Mouse (Mus musculus): ENCODE results near the gene Kcnk4. TPM values are rescaled to one million over a fixed set of nuclear protein-coding genes. Genes with fewer than 3 reads are reported as not detected.

The Kcnk4 gene
- polyA plus RNA-seq, 1 experiment from 2014 or later = 0.19 TPM

DNA sequence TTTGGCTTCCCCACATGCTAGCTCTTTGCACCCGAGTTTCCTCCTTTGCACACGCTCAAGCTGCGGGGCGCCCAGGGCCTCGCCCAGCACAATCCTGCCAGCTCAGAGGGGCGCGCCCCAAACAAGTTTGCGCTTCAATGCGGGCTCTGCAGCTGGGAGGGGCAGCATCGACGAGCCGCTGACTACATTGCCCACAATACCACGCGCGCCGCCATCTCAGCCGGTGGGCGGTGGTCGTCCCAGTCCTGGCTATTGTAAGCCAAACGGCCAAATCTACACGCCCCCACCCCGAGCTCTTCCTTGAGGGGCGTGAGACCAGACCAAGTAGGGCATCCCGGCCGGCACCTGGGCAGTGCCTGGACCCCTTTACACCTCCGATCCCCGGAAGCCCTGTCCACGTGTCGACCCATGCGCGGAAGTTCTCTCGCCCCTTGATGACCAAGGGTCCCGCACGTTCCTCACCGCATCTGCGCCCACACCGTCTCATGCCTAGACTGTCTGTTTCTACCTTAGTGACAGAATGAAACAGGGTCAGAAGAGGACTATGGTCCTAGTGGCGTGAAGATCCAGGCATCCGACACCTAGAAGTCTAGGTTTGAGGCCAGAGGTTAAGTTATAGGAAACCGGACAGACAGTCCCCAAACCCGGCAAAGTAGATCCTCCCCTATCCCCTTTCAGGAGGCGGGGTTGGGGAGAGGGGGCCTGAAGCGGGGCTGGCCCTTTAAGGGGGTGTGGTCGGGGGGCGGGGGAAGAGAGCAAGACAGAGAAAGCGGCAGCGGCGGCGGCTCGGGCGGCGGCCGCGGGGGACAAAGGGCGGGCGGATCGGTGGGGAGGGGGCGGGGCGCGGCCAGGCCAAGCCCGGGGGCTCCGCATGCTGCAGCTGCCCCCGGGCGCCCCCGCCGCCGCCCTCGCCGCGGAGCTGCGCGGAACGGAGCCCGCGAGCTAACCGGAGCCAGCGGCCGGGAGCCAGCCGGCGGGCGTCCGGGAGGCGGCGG is 40.2 kb upstream of the Kcnk4 start, which contains the start of gene Ppp1r14b:
Ppp1r14b (plus strand) TSS at position 758 of the 995 bp plus-strand sequence.
- H3K9ac ChIP-seq = peak within 1 kb of the TSS; percentile 89
- H3K4me1 ChIP-seq = peaks cover 55% of the 10 kb centered on the region
- H3K27ac ChIP-seq = peak within 1 kb of the TSS; percentile 96
- H3K4me2 ChIP-seq (replicated peaks) = peak within 1 kb of the TSS; percentile 96
- peaks cover 17% of the 10 kb centered on the region for H3K36me3 ChIP-seq
- peak; percentile 62 for ATAC-seq (ENCODE audit: low FRiP score)
- H3K9me3 ChIP-seq (replicated peaks) = no peaks in the 10 kb centered on the region
- peak within 1 kb of the TSS; percentile 78 for H3K4me3 ChIP-seq
- under 1% methylated on average over 48 of the region's 84 CpGs for WGBS
- peaks cover 17% of the 10 kb centered on the region for H3K27me3 ChIP-seq

DNA sequence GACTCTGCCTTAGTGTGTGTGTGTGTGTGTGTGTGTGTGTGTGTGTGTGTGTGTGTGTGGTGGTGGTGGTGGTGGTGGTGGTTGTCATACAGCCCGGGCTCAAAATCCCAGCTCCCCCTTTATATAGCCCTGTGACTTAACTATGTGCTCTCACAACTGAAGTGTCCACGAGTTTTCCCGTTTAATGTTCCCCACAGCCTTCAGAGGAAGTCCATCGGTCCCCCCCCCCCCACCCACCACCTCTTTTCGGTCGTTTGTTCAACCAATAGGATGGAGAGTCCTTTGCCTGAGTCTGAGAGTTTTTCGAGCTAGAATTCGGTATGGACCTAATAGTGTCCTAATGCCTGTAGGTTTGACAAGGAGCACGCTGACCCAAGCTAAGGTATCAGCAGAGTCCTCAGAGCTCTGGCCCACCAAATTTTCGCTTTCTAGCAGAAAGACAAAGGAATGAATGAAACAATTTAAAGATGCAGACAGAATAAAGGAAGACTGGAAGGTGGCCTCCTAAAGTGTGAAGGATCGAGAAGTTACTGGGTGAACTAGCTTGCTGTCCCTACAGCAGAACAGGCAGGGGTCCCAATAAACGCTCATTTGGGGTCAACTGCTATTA is 39.4 kb upstream of the Kcnk4 start:
- H3K4me2 ChIP-seq (replicated peaks) = peak overlapping the region; percentile 96
- H3K27ac ChIP-seq = peak overlapping the region; percentile 96
- WGBS = 23% methylated on average over 11 of the region's 12 CpGs
- no peaks in the 10 kb centered on the region for H3K9me3 ChIP-seq (replicated peaks)
- no peak for ATAC-seq (ENCODE audit: low FRiP score)
- H3K4me1 ChIP-seq = peaks cover 47% of the 10 kb centered on the region
- H3K27me3 ChIP-seq = peaks cover 24% of the 10 kb centered on the region
- peak overlapping the region; percentile 89 for H3K9ac ChIP-seq
- peaks cover 16% of the 10 kb centered on the region for H3K36me3 ChIP-seq
- peak overlapping the region; percentile 78 for H3K4me3 ChIP-seq

DNA sequence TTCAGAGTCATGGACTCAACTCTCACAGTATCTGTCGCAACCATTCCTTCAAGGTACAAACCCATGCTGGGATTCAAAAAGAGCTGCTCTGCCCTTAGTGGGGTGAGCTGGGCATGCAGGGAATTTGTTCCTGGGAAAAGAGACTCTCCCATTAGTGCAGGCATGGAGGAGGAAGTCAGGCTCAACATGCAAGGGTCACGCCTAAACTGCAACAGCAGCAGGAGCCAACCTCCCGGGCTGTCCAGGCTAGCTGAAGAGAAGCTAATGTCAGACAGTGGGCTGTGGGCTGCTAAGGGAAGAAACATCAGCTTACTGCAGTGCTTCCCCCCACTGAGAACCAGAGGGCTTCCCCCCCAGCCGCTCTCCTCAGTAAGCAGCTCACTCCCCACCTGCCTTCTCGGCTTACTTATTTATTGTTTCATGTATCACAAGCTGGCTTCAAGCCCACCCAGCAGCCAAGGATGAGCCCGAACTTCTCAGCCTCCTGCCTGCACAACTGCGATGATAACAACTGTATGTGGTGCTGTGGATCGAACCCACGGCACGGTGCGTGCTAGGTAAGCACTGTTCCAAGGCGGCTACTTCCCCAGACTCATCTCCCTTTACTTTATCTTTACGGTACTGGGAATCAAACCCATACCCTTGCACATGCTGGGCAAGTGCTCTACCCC is 38.1 kb upstream of the Kcnk4 start:
- Histone ChIP-seq H3K27me3 (peaks cover 37% of the 10 kb centered on the region), H3K4me1 (peaks cover 39% of the 10 kb centered on the region), H3K36me3 (peaks cover 3% of the 10 kb centered on the region), H3K4me3 (no peak overlapping the region), H3K9ac (peak overlapping the region; percentile 41), H3K27ac (no peak overlapping the region), H3K4me2 (replicated peaks) (no peak overlapping the region), H3K9me3 (replicated peaks) (no peaks in the 10 kb centered on the region)
- ATAC-seq (ENCODE audit: low FRiP score) = no peak
- WGBS = 76% methylated on average over 13 of the region's 13 CpGs

DNA sequence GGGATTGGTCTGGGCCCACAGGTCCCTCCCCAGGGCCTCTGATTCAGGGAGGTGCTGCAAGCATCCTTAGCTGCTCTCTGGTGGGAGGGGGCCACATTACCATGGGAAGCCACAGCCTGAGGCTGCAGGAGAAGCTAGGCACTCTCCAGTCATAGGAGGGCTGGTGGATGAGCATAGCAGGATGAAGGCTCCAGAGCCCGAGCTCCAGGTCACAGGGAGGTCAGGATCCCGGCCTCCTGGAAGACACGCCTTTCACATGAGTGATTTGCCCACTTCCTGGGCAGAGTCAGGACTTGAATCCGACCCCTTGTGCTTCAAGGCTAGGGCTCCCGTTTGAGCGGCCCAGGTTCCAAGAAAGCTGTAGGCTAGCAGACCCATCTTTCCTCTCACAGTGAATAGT is 37.3 kb upstream of the Kcnk4 start:
- peaks cover 37% of the 10 kb centered on the region for H3K27me3 ChIP-seq
- peak overlapping the region; percentile 41 for H3K9ac ChIP-seq
- H3K4me1 ChIP-seq = peaks cover 32% of the 10 kb centered on the region
- no peaks in the 10 kb centered on the region for H3K9me3 ChIP-seq (replicated peaks)
- H3K27ac ChIP-seq = no peak overlapping the region
- 47% methylated on average over 6 of the region's 6 CpGs for WGBS
- no peaks in the 10 kb centered on the region for H3K36me3 ChIP-seq
- ATAC-seq (ENCODE audit: low FRiP score) = no peak
- no peak overlapping the region for H3K4me3 ChIP-seq
- H3K4me2 ChIP-seq (replicated peaks) = no peak overlapping the region

DNA sequence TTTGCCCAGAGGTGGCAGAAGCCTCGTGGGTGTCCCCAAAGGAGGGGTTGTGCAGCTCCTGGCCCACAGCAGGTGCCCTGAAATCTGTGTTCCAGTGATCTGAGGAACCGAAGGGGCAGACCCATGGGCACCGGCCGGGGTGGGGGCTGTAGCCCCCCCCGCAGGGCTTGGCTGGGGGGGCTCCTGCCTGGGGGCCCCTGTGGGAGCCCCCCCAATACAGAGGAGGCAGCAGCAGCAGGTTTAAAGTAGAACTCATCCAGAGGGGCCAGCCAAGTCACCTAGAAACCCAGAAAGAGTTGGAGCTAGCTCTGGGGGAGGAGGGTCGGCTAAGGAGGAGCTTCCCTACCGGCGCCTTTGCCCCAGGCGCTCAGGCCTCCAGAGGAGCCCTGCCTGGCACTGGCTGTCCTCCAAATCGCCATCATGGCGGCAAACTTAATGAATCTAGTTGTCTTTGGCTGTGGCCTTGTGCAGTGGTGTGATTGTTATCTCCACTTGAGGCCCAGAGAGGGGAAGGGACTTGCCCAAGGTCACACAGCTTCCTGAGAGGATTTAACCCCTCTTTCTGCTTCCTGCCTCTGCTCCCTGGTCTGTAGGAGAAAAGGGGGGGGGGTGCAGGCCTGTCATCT is 36.3 kb upstream of the Kcnk4 start:
- Histone ChIP-seq H3K4me2 (replicated peaks) (peak overlapping the region; percentile 56), H3K27ac (0 out of 2 replicates have a peak overlapping the region, but pooled peaks have one; percentile 44), H3K36me3 (no peaks in the 10 kb centered on the region), H3K4me3 (0 out of 2 replicates have a peak overlapping the region, but pooled peaks have one; percentile 45), H3K27me3 (peaks cover 37% of the 10 kb centered on the region), H3K9ac (peak overlapping the region; percentile 23; the same call in 1 of the 2 replicates), H3K4me1 (peaks cover 24% of the 10 kb centered on the region), H3K9me3 (replicated peaks) (no peaks in the 10 kb centered on the region)
- ATAC-seq (ENCODE audit: low FRiP score) = no peak
- WGBS = 17% methylated on average over 11 of the region's 11 CpGs

DNA sequence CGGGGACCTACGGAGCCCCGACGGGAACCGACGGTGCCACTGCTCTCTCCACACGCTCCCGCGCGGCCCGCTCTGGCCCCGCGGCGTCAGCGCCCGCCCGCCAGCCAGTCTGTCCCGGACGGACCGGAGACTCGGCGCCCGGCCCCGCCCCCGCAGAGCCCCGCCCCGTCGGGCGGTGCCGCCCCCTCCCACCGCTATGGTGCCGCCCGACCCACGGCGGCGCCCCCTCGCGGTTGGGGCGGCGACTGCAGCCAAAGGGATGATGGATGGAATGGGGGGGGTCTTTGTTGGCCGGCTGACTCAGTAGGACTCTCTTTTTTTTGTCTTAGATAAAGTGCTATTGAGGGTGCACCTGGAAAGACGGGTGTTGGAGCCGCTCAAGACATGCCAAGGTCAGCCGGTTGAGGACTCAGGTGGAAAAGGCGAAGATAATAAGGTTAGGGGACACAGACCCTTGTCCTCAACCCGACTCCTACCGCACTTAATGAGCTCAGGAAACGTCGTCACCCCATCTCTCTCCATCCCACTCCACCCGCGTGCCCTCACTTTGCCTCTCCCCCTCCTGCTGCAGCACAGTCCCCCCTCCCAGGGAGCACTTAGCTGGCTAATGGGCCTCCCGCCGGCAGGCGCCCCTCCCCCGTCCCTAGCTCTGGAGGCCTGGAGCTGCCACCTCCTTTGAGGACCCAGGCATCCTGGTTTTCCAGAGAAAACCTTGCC is 35.5 kb upstream of the Kcnk4 start:
- Histone ChIP-seq H3K27ac (no peak overlapping the region), H3K4me2 (replicated peaks) (peak overlapping the region; percentile 56), H3K36me3 (no peaks in the 10 kb centered on the region), H3K9me3 (replicated peaks) (no peaks in the 10 kb centered on the region), H3K27me3 (peaks cover 37% of the 10 kb centered on the region), H3K4me3 (peak overlapping the region; percentile 45), H3K4me1 (peaks cover 24% of the 10 kb centered on the region), H3K9ac (peak overlapping the region; percentile 61)
- ATAC-seq (ENCODE audit: low FRiP score) = 0 out of 2 replicates have a peak, but pooled peaks have one; percentile 11
- WGBS = 1% methylated on average over 47 of the region's 55 CpGs

DNA sequence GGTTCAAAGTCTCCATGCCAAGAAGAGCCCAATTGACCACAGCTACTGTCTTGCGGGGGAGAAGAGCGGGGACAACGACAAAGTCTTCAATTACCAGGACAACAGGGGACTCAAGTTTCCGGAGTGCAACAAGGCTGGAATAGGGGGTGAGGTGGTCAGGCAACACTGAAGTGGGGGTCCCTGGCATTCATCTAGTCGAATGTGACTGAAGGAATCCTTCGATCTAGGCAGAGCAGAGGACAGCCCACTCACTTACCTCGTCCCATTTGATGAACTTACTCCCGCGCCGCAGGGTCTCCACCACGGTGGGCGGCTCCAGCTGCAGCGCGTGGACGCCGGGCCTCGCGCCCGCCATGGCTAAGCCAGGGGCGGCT is 35.0 kb upstream of the Kcnk4 start:
- no peaks in the 10 kb centered on the region for H3K9me3 ChIP-seq (replicated peaks)
- no peak overlapping the region for H3K27ac ChIP-seq
- peak overlapping the region; percentile 56 for H3K4me2 ChIP-seq (replicated peaks)
- H3K4me3 ChIP-seq = peak overlapping the region; percentile 45
- no peak for ATAC-seq (ENCODE audit: low FRiP score)
- under 1% methylated on average over 20 of the region's 20 CpGs for WGBS
- H3K4me1 ChIP-seq = peaks cover 24% of the 10 kb centered on the region
- H3K27me3 ChIP-seq = peaks cover 37% of the 10 kb centered on the region
- H3K9ac ChIP-seq = peak overlapping the region; percentile 61
- H3K36me3 ChIP-seq = no peaks in the 10 kb centered on the region

DNA sequence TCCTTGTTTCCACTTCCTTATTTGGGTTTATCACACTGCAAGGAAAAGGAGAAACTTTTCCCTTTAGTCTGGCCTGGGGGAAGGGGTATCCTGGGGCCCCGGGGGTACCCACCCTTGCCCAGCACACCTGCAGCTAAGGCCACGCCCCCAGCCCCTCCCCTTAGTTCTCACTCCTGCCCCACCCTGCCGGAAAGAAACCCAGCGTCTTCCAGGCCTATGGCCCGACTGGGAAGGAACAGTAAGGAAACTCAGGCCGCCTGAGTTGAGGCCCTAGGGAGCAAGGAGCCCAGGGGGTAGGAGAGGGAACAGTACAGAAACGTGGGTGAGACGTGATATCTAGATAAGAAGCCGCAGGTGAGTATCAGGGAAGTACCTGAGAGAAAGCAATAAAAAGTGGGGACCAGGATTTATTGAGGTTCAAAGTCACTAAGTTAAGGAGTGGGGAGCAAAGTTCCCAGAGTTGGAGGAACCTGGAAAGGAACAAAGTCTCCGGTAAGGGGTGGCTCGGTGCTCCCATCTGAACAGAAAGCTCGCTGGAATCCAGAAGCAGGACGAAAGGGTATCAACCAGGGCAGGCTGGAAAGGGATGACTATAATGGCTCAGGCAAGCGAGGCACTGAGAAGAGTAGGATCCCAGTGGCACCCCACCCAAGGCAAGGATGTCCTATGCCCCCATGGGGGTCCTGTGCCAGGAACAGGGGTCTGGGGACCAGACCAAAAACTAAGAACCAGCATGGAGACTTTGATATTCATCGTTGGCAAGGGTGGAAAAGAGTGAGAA is 34.4 kb upstream of the Kcnk4 start:
- 0 out of 2 replicates have a peak overlapping the region, but pooled peaks have one; percentile 23 for H3K9ac ChIP-seq
- H3K4me3 ChIP-seq = peak overlapping the region; percentile 45
- H3K4me2 ChIP-seq (replicated peaks) = peak overlapping the region; percentile 56
- no peak for ATAC-seq (ENCODE audit: low FRiP score)
- no peaks in the 10 kb centered on the region for H3K36me3 ChIP-seq
- peaks cover 21% of the 10 kb centered on the region for H3K4me1 ChIP-seq
- no peak overlapping the region for H3K27ac ChIP-seq
- H3K9me3 ChIP-seq (replicated peaks) = no peaks in the 10 kb centered on the region
- peaks cover 37% of the 10 kb centered on the region for H3K27me3 ChIP-seq
- WGBS = 14% methylated on average over 15 of the region's 15 CpGs

DNA sequence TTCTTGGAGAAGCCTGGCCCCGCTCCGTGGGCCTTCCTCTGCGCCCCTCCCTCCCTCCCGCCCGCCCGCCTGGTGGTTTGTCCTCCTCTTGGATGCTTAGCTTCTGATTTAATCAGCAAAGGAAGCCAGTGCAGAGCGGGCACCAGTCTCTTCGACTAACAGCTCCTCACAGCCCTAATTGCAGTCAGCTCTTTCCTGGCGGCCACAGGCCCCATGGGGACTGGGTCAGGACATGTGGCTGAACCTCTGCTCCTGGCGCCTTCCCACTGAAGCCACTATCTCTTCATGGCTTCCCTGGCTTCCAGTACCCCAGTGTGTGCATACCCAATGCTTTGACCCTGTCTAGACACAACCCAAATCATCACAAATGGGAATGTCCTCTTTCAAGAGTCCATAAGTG is 22.1 kb upstream of the Kcnk4 start:
- ATAC-seq (ENCODE audit: low FRiP score) = no peak
- Histone ChIP-seq H3K27ac (no peak overlapping the region), H3K27me3 (no peaks in the 10 kb centered on the region), H3K9ac (no peak overlapping the region), H3K36me3 (peaks cover 12% of the 10 kb centered on the region), H3K4me1 (peaks cover 13% of the 10 kb centered on the region), H3K4me3 (no peak overlapping the region), H3K4me2 (replicated peaks) (no peak overlapping the region), H3K9me3 (replicated peaks) (no peaks in the 10 kb centered on the region)
- 75% methylated on average over 10 of the region's 10 CpGs for WGBS

DNA sequence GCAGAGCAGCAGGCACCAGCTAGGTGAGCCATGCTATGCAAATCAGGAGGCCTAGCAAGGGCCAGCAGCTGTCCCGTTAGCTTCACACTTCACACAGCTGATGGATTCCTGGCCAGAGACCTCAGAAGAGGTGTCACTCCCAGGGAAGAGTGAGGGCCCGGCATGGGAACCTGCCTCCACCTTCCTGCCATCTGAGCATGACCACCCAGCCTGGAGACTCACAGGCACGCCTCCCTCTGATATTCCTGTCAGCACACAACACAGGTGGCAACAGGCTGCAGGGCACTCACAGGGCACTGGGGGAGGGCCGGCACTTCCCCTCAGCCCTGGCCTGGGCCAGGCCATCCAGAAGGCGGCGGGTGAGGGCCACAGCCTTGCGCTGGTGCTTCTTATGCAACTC is 21.1 kb upstream of the Kcnk4 start:
- 86% methylated on average over 7 of the region's 7 CpGs for WGBS
- Histone ChIP-seq H3K4me3 (no peak overlapping the region), H3K27ac (no peak overlapping the region), H3K9me3 (replicated peaks) (no peaks in the 10 kb centered on the region), H3K36me3 (peaks cover 12% of the 10 kb centered on the region), H3K4me1 (peaks cover 14% of the 10 kb centered on the region), H3K4me2 (replicated peaks) (no peak overlapping the region), H3K27me3 (no peaks in the 10 kb centered on the region), H3K9ac (0 out of 2 replicates have a peak overlapping the region, but pooled peaks have one; percentile 4)
- no peak for ATAC-seq (ENCODE audit: low FRiP score)
